Mouse (Mus musculus): ENCODE data around the gene Mto1.

DNA sequence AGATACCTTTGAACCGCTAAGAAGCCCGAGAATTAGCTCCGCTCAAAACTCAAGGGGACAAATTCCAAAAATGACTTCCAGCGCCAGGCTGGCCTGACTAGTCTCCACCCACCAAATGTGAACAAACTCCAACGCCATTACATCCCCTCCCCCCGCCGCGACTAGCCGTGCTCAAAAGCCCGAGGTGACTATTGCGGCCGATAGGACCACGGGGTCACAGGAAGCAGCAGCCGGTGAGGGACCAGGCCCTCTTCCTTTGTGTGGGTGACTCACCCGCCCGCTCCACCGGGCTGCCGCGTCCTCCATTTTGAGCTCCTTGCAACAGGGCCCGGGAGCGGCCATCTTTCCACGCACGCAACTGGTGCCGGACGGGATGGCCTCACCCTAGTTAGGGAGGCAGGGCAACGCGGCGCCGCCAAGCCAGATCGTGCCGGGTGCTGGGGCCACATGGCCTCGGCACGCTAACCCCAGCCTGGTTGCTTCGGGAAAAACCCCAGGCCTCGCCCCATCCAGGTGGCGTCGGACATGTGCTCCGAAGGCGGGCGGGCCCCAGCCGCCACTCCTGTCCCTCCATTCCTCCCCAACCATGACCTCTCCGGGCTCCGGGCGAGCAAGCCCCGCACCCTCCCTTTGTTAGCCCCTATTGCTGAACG is 32.8 kb downstream of the Mto1 start:
- TF ChIP-seq CTCF (IDR thresholded peaks at IDR 0.05; ENCODE audit: low read depth) (no peak), EP300 (IDR thresholded peaks at IDR 0.05; ENCODE audit: low read depth) (no peak; the same call in 1 of the 2 replicates)

All from heart, postnatal 0 days (tissue).